Mouse (Mus musculus) olfactory bulb, adult 2 months (tissue): ENCODE data around the gene Zfp263.

Experiments
- CTCF ChIP-seq: fragments of 200-500 bp; IDR thresholded peaks from 2 replicates; pipeline ENCODE4 v1.5.1; 2012; ENCODE audit warnings: low read depth, mild to moderate bottlenecking, low read length, moderate library complexity; ENCODE audit not compliant: insufficient read depth
- POLR2A ChIP-seq: fragments of 200-500 bp; IDR thresholded peaks from 2 replicates; pipeline ENCODE4 v1.6.1; 2012; ENCODE audit warnings: mild to moderate bottlenecking, low read depth, low read length, moderate library complexity; ENCODE audit not compliant: insufficient read depth

GRCm38 (mm10) chr16:3714731-3715130, 29.2 kb upstream of the Zfp263 start:
- TF ChIP-seq POLR2A: no peak
- TF ChIP-seq CTCF: no peak
